Mouse (Mus musculus) neural tube, embryonic 10.5 days (tissue): ENCODE measurements around the gene Derl3.

Experiments used
- DNase-seq: peaks from one replicate; pipeline ENCODE4 v3.0.0-alpha.2; 2017; ENCODE audit warnings: low spot score; ENCODE audit errors: extremely low spot score

Derl3 gene

GRCm38 (mm10) chr10:75941042-75941824 is 48.0 kb downstream of the Derl3 start:
- DNase-seq, result no peak

- DNase-seq, result no peak
Observed at GRCm38 (mm10) chr10:75942736-75943477, 49.7 kb downstream of the Derl3 start, which contains the start of gene Vpreb3. Gene Vpreb3 (plus strand): TSS chr10:75943057.

- DNase-seq, result no peak
Observed at GRCm38 (mm10) chr10:75944066-75944772, 51.0 kb downstream of the Derl3 start.

GRCm38 (mm10) chr10:75945213-75945612 is 52.0 kb downstream of the Derl3 start:
- DNase-seq, result no peak
